Mouse (Mus musculus) gonadal fat pad, adult 2 months (tissue): ENCODE measurements around the gene Zar1. TPM values are rescaled to one million over a fixed set of nuclear protein-coding genes. Genes with fewer than 3 reads are reported as not detected.
"Not testable (repeated sequence)": the region's sequence is repeated elsewhere in the genome, so short reads cannot be mapped to it uniquely, and the experiment has no call there.

Experiments used
- DNase-seq: peaks from one replicate; pipeline ENCODE4 v3.0.0-alpha.2; 2012; ENCODE audit warnings: low read depth
- polyA plus RNA-seq: library from polyadenylated mRNA; depleted of rRNA; stranded (reverse); fragments of >200 nt; gene quantifications from 2 replicates; pipeline ENCODE4 v1.2.3, GENCODE M21; 2012; rRNA removed

The Zar1 gene
- polyA plus RNA-seq = 0.08 TPM in 1 of 2 replicates, not detected in the other

- DNase-seq = not testable (repeated sequence)
Measured at GRCm38 (mm10) chr5:72580970-72581332, at the start of gene Zar1. Zar1 (minus strand) TSS chr5:72581254.

- no peak for DNase-seq
Measured at GRCm38 (mm10) chr5:72630026-72630425, 49.0 kb upstream of the Zar1 start.

- no peak for DNase-seq
Measured at GRCm38 (mm10) chr5:72621022-72621421, 40.0 kb upstream of the Zar1 start.

- no peak for DNase-seq
Measured at GRCm38 (mm10) chr5:72617413-72617812, 36.4 kb upstream of the Zar1 start.

- DNase-seq = no peak
Measured at GRCm38 (mm10) chr5:72603138-72603537, 22.1 kb upstream of the Zar1 start.

GRCm38 (mm10) chr5:72601006-72601405, 20.0 kb upstream of the Zar1 start:
- DNase-seq = no peak

- DNase-seq = no peak
Measured at GRCm38 (mm10) chr5:72587192-72587681, 6.2 kb upstream of the Zar1 start, which contains the start of gene Gm5868. Gm5868 (minus strand) TSS chr5:72587551.

- DNase-seq = not testable (repeated sequence)
Measured at GRCm38 (mm10) chr5:72586667-72587191, 5.7 kb upstream of the Zar1 start.

- DNase-seq = not testable (repeated sequence)
Measured at GRCm38 (mm10) chr5:72586122-72586521, 5.1 kb upstream of the Zar1 start.

GRCm38 (mm10) chr5:72580088-72580969, 725 bp downstream of the Zar1 start:
- not testable (repeated sequence) for DNase-seq

GRCm38 (mm10) chr5:72579599-72579998, 1.5 kb downstream of the Zar1 start:
- DNase-seq = not testable (repeated sequence)

GRCm38 (mm10) chr5:72565621-72566020, 15.4 kb downstream of the Zar1 start:
- DNase-seq = no peak

- DNase-seq = not testable (repeated sequence)
Measured at GRCm38 (mm10) chr5:72563183-72563582, 17.9 kb downstream of the Zar1 start.

GRCm38 (mm10) chr5:72560976-72561628, 20.0 kb downstream of the Zar1 start:
- DNase-seq = no peak

GRCm38 (mm10) chr5:72559544-72560049, 21.5 kb downstream of the Zar1 start, which contains the start of gene Nfxl1:
Nfxl1 (minus strand) TSS chr5:72559684.
- DNase-seq = peak; percentile 88

- DNase-seq = no peak
Measured at GRCm38 (mm10) chr5:72558716-72559526, 22.1 kb downstream of the Zar1 start.

GRCm38 (mm10) chr5:72556245-72556644, 24.8 kb downstream of the Zar1 start:
- DNase-seq = no peak

GRCm38 (mm10) chr5:72551209-72551608, 29.8 kb downstream of the Zar1 start:
- no peak for DNase-seq

GRCm38 (mm10) chr5:72528896-72529295, 52.2 kb downstream of the Zar1 start:
- no peak for DNase-seq
